Mouse (Mus musculus) forebrain, embryonic 11.5 days (tissue): Measurements from ENCODE around the gene Tmeff2. TPM values are rescaled to one million over a fixed set of nuclear protein-coding genes. Genes with fewer than 3 reads are reported as not detected.
A peak's percentile ranks its signal among the peaks of the same experiment; 100 is the strongest.

Source experiments
- ATAC-seq: fragments of 200-750 bp; cut with Nextera tagmentation; replicated peaks from 2 replicates; pipeline ENCODE4 v1.8.0; 2017; ENCODE audit warnings: moderate TSS enrichment; ENCODE audit not compliant: low FRiP score
- DNase-seq: peaks from one replicate; pipeline ENCODE4 v3.0.0-alpha.2; 2017; ENCODE audit warnings: low spot score
- H3K27ac ChIP-seq: fragments of 300-500 bp; sonication (generic); 2 replicates; pipeline ENCODE4 v1.5.1; 2014; ENCODE audit warnings: low read depth, low read length
- H3K27me3 ChIP-seq: fragments of 300-500 bp; sonication (generic); 2 replicates; pipeline ENCODE4 v1.6.1; 2014; ENCODE audit warnings: mild to moderate bottlenecking, low read length, mixed read lengths; ENCODE audit not compliant: control insufficient read depth, insufficient read depth
- H3K36me3 ChIP-seq: fragments of 300-500 bp; sonication (generic); 2 replicates; pipeline ENCODE4 v1.6.1; 2014; ENCODE audit warnings: mild to moderate bottlenecking, low read length, moderate library complexity, mixed read lengths; ENCODE audit not compliant: control insufficient read depth, insufficient read depth
- H3K4me1 ChIP-seq: fragments of 300-500 bp; sonication (generic); replicated peaks from 2 replicates; pipeline ENCODE4 v1.6.1; 2014; ENCODE audit warnings: low read length, mixed read lengths; ENCODE audit not compliant: control insufficient read depth, insufficient read depth
- H3K4me2 ChIP-seq: fragments of 300-500 bp; sonication (generic); 2 replicates; pipeline ENCODE4 v1.6.1; 2014; ENCODE audit warnings: low read depth, mild to moderate bottlenecking, low read length, moderate library complexity, mixed read lengths; ENCODE audit not compliant: severe bottlenecking
- H3K4me3 ChIP-seq: fragments of 300-500 bp; sonication (generic); 2 replicates; pipeline ENCODE4 v1.5.1; 2014; ENCODE audit warnings: low read depth, low read length
- H3K9ac ChIP-seq: fragments of 300-500 bp; sonication (generic); 2 replicates; pipeline ENCODE4 v1.6.1; 2014; ENCODE audit warnings: low read length
- H3K9me3 ChIP-seq: fragments of 300-500 bp; sonication (generic); 2 replicates; pipeline ENCODE4 v1.6.1; 2016; ENCODE audit warnings: low read length, mixed read lengths; ENCODE audit not compliant: control insufficient read depth
- WGBS: fragments of 180-500 bp; shearing (Covaris S2); extraction: QIAGEN DNeasy Blood & Tissue Kit; methylation state at CpG from one replicate; pipeline ENCODE4 v1.1.7; 2014; 5-methylcytosine and 5-hydroxymethylcytosine counted together
- polyA plus RNA-seq: library from polyadenylated mRNA; unstranded; fragments of >200 nt; fragmentation: Nextera tagmentation; extraction: Ambion mirVana; gene quantifications from 2 replicates; pipeline ENCODE4 v1.2.1, GENCODE M21; 2014

Gene Tmeff2
- polyA plus RNA-seq, 1 experiment from 2014 or later = 5.9 TPM

DNA sequence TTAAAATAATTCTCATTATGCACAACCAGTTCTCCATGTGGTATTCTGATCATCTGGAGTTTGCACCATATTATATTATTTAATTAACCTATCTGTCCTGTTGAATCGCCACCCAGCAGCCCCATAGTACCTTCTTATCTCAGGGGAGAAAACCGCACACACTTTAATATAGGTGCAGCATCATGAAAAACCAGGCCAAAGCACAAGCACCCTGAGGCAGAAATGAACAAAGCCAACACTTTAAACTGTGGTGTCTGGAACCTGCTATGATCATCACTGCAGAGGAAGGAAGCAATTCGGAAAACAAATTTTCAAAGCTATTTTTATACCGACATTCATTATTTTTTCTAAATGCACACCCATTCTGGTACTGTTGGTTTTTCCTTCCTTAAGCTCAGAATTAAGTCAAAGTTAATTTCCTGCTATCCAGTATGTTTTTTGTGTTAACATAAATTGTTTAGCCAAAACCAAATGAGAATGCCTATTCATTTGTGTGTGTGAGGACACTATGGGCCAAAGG, 206.0 kb downstream of the Tmeff2 start:
- H3K9ac ChIP-seq = no peak overlapping the region
- ATAC-seq (no peak), DNase-seq (no peak)
- 84% methylated on average over 4 of the region's 4 CpGs for WGBS
- H3K4me1 ChIP-seq = no peaks in the 10 kb centered on the region
- H3K27me3 ChIP-seq = no peaks in the 10 kb centered on the region
- H3K36me3 ChIP-seq = no peaks in the 10 kb centered on the region
- no peak overlapping the region for H3K27ac ChIP-seq
- H3K4me3 ChIP-seq = no peak overlapping the region
- no peaks in the 10 kb centered on the region for H3K9me3 ChIP-seq
- no peak overlapping the region for H3K4me2 ChIP-seq

GRCm38 (mm10) chr1:51107299-51107698, 206.9 kb downstream of the Tmeff2 start:
- H3K4me2 ChIP-seq = no peak overlapping the region
- H3K36me3 ChIP-seq = no peaks in the 10 kb centered on the region
- no peaks in the 10 kb centered on the region for H3K9me3 ChIP-seq
- H3K4me3 ChIP-seq = no peak overlapping the region
- ATAC-seq (no peak), DNase-seq (no peak)
- no peak overlapping the region for H3K27ac ChIP-seq
- WGBS = 74% methylated on average over 2 of the region's 2 CpGs
- H3K27me3 ChIP-seq = no peaks in the 10 kb centered on the region
- H3K9ac ChIP-seq = no peak overlapping the region
- H3K4me1 ChIP-seq = no peaks in the 10 kb centered on the region

DNA sequence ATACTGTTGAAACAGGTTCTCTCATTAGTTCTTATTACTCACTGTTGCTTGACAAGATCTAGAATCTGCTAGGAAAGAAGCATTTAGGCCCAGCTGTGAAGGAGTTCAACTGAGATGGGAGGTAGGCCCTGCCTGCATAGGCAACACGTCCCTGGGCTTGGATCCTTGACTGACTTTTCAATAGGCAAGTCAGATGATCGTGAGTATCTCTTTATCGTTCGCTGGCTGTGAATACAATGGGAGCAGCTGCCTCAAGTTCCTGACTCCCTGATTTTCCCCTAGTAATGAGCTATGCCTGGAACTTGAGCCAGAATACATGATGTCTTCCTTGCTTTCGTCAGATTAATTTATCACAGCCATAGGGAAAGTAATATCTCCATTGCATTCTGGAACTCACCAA, 214.3 kb downstream of the Tmeff2 start:
- Histone ChIP-seq H3K9ac (no peak overlapping the region), H3K4me1 (no peaks in the 10 kb centered on the region), H3K9me3 (no peaks in the 10 kb centered on the region), H3K4me3 (no peak overlapping the region), H3K36me3 (no peaks in the 10 kb centered on the region), H3K27me3 (no peaks in the 10 kb centered on the region), H3K27ac (no peak overlapping the region), H3K4me2 (no peak overlapping the region)
- ATAC-seq (no peak), DNase-seq (no peak)
- WGBS = 72% methylated on average over 5 of the region's 5 CpGs

DNA sequence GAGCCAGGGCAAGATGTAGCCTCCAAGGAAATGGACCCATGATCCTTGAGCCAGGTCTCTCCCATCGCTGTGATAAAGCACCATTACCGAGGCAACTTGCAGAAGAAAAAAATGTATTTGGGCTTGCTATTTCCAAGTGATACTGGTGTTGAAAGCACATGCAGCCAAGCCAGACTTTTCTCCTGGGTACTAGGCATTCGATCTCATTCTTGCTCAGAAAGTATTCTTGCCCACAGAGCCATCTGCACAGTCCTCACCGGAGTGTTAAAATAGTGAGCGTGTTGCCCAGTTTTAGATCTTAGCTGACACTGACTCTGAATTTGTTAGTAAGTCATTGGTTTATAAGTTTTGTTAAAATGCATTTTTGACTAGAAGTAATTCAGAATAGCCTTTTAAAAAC, 215.3 kb downstream of the Tmeff2 start:
- ATAC-seq (no peak), DNase-seq (no peak)
- H3K27me3 ChIP-seq = no peaks in the 10 kb centered on the region
- no peak overlapping the region for H3K9ac ChIP-seq
- WGBS = 93% methylated on average over 5 of the region's 5 CpGs
- H3K4me1 ChIP-seq = no peaks in the 10 kb centered on the region
- no peak overlapping the region for H3K4me3 ChIP-seq
- H3K9me3 ChIP-seq = no peaks in the 10 kb centered on the region
- H3K4me2 ChIP-seq = no peak overlapping the region
- no peak overlapping the region for H3K27ac ChIP-seq
- H3K36me3 ChIP-seq = no peaks in the 10 kb centered on the region

DNA sequence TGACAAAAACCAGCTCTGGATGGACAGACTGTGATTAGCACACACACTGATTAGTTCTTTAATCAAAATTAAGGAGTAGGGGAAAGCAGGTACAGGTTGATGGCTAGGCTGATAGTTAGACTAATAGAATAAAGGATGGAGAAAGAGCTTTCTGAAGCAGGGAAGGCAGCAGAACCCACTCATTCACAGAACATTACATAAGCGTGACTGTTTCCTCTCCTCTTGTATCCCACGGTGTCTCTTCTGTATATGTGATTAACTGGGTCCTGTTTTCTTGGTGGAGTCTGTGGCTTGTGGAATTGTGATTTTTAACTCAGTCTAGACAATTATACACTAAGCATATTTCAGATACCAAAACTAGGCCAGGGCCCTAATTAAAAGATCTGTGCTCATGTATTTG, 217.4 kb downstream of the Tmeff2 start:
- Histone ChIP-seq H3K36me3 (no peaks in the 10 kb centered on the region), H3K4me1 (no peaks in the 10 kb centered on the region), H3K27ac (no peak overlapping the region), H3K4me2 (no peak overlapping the region), H3K9ac (no peak overlapping the region), H3K27me3 (no peaks in the 10 kb centered on the region), H3K9me3 (no peaks in the 10 kb centered on the region), H3K4me3 (no peak overlapping the region)
- ATAC-seq (no peak), DNase-seq (no peak)
- WGBS = 78% methylated on average over 2 of the region's 2 CpGs

DNA sequence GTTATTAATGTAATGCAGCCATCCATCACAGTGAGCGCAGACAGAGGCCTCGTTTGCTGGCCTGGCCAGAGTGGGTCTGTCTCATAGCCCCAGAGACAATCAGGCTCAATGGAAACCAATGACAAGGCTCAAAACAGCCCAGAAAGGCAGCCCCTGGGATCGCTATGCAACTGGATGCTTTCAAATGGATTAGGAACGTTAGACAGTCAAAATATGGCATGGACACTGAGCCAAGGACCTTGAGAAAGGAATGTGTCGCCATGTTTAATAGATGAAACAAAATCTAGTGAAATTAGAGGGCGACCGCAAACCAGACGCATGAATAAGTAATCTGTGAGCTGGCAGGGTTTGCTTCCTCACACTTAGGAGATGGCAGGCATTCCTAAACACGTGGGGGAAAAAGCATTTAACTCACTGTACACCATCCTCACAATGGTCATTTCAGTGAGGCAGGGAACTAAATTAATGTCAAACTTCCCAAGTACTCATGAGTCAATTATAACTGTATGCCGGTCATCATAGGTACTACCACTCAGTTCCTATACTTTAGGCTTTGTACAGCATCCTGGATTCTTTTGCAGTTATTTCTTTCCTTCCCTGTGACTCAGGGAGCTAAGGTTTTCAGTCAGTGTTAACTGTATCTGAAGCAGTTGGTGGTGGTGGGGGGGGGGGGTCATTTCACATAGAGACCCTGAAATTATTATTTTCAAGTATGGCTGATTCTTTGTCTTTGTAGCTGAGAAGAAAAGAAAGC, 225.4 kb downstream of the Tmeff2 start:
- Histone ChIP-seq H3K4me2 (no peak overlapping the region), H3K4me1 (no peaks in the 10 kb centered on the region), H3K36me3 (no peaks in the 10 kb centered on the region), H3K27ac (no peak overlapping the region), H3K9ac (no peak overlapping the region), H3K4me3 (no peak overlapping the region), H3K27me3 (no peaks in the 10 kb centered on the region), H3K9me3 (no peaks in the 10 kb centered on the region)
- DNase-seq = no peak
- WGBS = 69% methylated on average over 10 of the region's 10 CpGs
- 0 out of 2 replicates have a peak, but pooled peaks have one; percentile 24 for ATAC-seq

DNA sequence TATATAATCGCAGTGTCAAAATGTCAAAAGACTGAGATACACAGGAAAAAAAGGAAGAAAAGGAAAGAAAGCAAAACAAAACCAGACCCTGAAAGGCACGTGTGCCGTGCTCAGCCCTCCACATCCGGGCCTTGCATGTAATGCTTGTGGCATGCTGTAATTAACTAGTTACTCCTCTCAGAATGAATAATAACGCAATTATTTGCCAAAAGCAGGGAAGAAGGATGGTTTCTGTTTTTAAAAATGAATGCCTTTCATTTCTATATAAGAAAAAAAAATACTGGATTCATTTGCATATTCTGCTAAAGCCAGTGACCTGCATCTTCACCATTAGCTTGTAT, 225.9 kb downstream of the Tmeff2 start:
- WGBS = 59% methylated on average over 5 of the region's 5 CpGs

DNA sequence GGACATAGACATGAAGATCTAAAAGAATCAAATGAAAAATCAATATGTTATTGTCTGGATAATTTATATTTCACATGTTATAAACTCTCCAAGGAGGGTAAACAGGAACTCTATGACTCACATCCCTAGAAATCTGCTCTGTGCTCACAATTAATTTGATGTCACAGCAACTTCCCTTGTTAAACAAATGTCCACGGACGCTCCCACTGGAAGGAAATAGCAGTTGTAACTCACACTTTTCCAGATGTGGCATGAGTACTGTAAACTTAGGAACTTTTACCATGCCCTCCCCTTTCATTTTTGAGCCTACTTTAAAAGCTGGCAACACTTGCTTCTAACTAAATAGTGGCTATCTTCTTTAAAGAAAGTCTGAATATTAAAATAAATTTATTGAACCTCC, 236.3 kb downstream of the Tmeff2 start:
- Histone ChIP-seq H3K27ac (no peak overlapping the region), H3K4me2 (no peak overlapping the region), H3K9ac (no peak overlapping the region), H3K4me3 (no peak overlapping the region), H3K27me3 (no peaks in the 10 kb centered on the region), H3K36me3 (no peaks in the 10 kb centered on the region), H3K9me3 (no peaks in the 10 kb centered on the region), H3K4me1 (no peaks in the 10 kb centered on the region)
- ATAC-seq (no peak), DNase-seq (no peak)
- 77% methylated on average over 2 of the region's 2 CpGs for WGBS

More for the DNA sequence above, 225.9 kb downstream of the Tmeff2 start:
- no peak overlapping the region for H3K4me2 ChIP-seq
- no peak overlapping the region for H3K4me3 ChIP-seq
- H3K36me3 ChIP-seq = no peaks in the 10 kb centered on the region
- DNase-seq (no peak), ATAC-seq (no peak)
- H3K9ac ChIP-seq = no peak overlapping the region
- H3K9me3 ChIP-seq = no peaks in the 10 kb centered on the region
- no peak overlapping the region for H3K27ac ChIP-seq
- no peaks in the 10 kb centered on the region for H3K27me3 ChIP-seq
- H3K4me1 ChIP-seq = no peaks in the 10 kb centered on the region

GRCm38 (mm10) chr1:51139605-51140004, 239.2 kb downstream of the Tmeff2 start:
- 87% methylated on average over 10 of the region's 10 CpGs for WGBS
- ATAC-seq = no peak
- Histone ChIP-seq H3K4me3 (no peak overlapping the region), H3K4me2 (no peak overlapping the region), H3K27ac (no peak overlapping the region), H3K9me3 (no peaks in the 10 kb centered on the region), H3K9ac (no peak overlapping the region), H3K4me1 (no peaks in the 10 kb centered on the region), H3K36me3 (no peaks in the 10 kb centered on the region), H3K27me3 (no peaks in the 10 kb centered on the region)
- no peak for DNase-seq
